Mouse (Mus musculus): ENCODE results near the gene Zfp868.
A peak's percentile ranks its signal among the peaks of the same experiment; 100 is the strongest.
"Not testable (repeated sequence)": the region's sequence is repeated elsewhere in the genome, so short reads cannot be mapped to it uniquely, and the experiment has no call there.

The Zfp868 gene

DNA sequence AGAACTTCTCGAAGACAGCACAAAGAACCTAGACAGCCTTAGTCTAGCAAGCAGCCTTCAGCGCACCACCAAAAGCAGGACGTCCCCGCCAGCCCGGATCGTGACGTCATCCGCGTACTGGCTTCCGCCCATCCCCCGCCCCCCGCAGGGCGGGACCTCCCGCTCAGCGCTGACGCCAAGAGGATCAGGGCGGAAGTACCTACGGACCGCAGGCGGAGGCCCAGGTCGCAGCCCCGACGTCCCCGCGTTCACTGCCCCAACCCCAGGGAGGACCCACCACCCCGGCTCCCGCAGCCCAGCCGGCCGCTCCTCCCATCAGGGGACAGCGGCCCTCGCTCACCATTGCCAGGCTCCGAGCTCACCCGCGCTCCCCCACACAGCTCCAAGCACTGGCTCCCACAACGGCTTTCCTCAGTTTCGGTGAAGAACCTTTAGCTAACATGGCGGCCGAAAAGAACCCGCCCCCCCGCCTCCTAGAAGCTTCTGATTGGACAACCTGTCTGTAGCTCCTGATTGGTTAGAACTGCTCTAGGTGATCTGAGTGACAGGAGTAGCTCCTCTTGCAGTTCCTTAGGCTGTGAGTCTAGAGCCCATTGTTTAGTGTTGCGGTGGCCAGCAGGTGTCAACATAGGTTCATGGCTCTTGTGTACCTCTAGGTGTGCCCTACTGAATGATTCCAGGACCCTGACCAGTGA is at the start of gene Zfp868:
Gene Zfp868 (minus strand): TSS at position 454 of the 695 bp plus-strand sequence.
- peak; percentile 99 for DNase-seq (ENCODE audit: low spot score in 2 of 2)

DNA sequence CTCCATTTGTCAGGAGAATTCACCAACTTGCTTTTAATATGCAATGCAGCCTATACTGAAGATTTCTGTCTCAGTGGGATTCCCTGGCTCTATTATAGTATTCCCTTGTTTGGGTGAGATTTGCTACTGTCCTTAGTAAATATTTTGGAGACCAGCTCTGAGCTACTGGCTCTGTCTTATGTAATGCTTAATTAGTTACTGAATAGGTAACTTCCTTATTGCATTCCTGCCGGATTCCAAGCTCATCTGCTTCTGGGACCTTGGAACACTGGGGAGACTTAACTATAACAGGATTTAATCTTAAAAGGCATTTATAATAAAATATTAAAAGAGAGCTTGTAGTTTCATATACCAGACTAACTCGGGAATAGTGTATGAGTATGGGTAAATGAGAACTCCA is 39.7 kb upstream of the Zfp868 start:
- not testable (repeated sequence) for DNase-seq (ENCODE audit: low spot score in 2 of 2)

DNA sequence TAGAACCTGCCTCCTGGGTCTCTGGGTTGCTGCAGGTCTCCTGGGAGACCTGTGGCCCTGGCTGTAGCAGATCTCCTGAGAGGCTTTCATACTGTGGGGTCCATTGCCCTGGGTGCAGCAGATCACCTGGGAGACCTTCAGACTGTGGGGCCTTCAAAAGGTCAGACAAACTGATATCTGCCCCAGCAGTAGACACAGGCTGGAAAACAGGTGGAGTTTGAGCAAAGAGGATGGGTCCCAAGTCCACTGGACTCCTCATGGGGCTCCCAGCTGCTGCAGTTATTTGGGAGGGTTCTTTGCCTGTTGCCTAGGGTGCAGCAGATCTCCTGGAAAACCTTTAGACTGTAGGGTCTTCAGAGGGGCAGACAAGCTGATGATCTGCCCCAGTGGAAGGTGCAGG is 35.9 kb upstream of the Zfp868 start:
- no peak for DNase-seq (ENCODE audit: low spot score in 2 of 2)

DNA sequence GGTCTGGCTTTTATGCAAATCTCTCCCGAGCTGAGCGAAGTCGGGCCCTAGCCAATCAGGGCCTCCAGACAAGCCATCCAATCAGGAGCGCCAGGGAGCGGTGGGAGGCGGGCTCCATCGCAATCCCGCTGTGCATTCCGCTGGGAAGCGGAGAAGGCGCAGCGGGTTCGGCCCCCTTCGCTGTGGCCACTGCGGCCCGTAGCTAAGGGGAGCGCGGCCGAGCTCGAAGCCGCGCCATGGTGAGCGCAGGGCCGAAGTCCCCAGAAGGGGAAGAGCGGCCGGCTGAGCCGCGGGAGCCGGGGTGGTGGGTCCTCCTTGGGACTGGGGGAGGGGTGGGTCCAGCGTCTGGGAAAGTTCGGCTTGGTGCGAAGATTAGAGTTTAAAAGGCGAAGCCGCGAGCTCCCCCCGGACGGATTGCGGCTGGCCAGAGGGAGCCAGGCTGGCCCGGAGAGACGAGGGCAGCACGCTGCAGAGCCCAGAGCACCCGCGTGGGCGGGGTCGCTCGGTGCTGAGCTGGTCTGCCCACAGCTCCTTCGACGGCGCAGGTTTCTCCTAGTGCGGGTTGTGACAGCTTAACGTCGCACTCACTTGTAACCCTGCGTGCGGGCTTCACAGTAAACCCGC is 29.1 kb upstream of the Zfp868 start, which contains the start of gene Zfp964:
Gene Zfp964 (plus strand): TSS at position 122 of the 624 bp plus-strand sequence.
- DNase-seq (ENCODE audit: low spot score in 2 of 2): peak; percentile 49 to 71

DNA sequence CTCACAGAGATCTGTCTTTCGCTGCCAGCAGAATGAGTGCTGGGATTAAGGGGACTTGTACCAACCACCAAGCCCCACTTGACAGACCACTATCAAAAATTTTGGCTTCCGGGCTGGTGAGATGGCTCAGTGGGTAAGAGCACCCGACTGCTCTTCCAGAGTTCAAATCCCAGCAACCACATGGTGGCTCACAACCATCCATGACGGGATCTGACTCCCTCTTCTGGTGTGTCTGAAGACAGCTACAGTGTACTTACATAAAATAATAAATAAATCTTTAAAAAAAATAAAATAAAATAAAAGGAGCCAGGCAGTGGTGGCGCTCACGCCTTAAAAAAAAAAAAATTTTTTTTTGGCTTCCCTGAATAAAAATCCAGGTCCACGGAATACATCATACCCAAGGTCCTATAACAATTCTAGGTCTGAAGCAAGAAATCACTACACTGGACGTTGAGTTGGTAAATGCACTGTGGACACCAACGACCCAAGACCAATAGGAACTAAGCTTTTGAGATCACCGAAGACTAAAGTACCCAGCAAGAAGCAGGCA is 28.5 kb upstream of the Zfp868 start:
- no peak for DNase-seq (ENCODE audit: low spot score in 2 of 2)

DNA sequence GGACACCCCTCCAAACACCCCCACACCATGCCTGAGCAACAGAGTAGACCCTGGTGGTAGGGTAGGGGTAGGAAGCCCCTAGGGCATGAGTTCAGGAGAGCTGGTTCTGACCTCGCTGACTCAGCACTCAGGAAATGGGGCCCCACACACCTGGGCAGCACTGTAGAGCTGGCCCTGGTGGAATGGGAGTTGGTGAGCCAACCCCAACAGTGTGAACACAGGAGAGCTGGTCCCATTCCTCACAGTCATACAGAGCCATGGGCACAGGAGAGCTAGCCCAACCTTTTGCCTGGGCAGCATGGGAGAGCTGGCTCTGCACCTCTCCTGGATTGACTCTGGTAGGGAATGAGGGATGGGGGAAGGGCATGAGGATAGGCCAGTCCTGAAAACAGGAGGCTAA is 7.3 kb downstream of the Zfp868 start:
- no peak for DNase-seq (ENCODE audit: low spot score in 2 of 2)

DNA sequence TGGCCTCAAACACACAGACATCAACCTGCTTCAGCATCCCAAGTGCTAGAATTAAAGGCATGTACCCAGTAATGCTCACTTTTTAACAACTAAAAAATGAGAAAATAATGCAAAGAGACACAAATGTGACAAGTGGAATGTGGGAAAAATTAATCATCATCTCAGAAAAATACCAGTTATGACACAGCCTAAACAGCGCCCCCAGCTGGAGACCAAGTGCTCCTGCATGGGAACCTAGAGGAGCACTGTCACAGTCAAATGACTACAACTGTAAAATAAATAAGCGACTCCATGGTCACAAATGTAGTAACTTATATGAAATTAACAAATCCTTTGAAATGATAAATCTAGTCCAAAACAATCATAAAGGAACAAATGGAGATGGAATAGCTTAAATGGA is 10.7 kb downstream of the Zfp868 start:
- DNase-seq (ENCODE audit: low spot score in 2 of 2): peak in 1 of 2 experiments; percentile 10

DNA sequence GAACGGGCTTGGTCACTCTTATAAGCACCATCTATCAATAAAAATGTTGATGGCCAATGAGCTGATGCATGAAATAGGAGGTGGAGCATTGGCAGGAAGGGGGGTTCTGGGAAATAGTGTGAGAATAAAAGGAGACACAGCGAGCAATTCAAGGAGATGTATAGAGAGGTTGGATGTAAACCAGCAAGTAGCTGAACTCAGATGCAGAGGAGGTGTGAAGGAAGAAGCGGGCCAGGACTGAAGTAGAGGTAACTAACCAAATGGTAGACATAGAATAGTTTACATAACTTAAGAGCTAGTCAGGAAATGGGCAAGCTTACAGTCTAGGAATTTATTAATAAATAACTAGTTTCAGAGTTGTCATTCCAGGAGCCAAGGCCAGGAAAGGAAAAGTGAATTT is 27.8 kb downstream of the Zfp868 start:
- not testable (repeated sequence) for DNase-seq (ENCODE audit: low spot score in 2 of 2)

DNA sequence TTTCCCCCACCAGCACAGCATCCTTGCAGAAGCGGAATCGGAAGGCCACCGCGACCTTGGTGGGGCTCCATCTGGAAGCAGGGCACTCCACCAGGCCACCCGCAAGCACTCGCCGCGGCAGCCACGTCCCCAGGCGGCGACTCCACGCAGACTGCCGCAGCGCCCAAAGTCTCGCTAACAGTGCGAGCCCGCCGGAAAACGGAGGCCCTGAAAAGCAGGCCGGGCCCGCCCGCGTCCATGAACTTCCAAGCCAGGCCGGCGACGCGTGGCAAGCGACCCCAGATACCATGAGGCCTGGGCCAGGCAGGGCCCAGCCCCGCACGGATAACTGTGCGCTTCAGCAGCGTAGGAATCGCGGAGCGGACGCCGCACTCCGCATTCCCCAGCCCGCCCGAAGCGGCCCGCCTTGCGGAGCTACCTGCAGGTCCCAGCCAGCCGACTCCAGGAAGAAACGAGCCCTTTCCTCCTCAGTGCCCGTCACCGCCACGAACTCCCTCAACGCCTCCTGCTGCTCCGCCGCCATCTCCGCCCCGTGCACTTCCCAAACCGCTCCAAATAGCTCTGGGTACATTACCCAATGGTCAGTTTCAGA is 40.6 kb downstream of the Zfp868 start:
- no peak for DNase-seq (ENCODE audit: low spot score in 2 of 2)

DNA sequence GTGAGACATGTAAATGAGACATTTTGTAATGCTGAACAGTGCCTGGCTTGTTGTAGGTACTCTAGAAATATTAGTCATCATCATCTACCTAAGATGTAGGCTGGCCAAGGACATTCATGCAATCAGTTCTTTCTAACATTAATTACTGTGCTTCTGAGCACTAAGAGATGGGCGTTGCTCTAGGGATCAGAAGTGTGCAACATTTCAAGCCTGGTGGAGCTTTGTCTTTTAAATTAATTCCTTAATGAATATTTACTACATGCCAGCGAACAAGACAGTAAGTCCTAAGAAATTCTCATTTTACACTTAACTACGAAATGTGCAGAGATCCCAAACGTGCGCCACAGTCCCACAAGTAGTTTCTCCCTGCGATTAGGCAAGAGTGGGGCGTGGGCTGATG is 41.1 kb downstream of the Zfp868 start:
- not testable (repeated sequence) for DNase-seq (ENCODE audit: low spot score in 2 of 2)
